Comparison of ENCODE assay signal across 17 mouse cellular contexts in the genomic region with DNA sequence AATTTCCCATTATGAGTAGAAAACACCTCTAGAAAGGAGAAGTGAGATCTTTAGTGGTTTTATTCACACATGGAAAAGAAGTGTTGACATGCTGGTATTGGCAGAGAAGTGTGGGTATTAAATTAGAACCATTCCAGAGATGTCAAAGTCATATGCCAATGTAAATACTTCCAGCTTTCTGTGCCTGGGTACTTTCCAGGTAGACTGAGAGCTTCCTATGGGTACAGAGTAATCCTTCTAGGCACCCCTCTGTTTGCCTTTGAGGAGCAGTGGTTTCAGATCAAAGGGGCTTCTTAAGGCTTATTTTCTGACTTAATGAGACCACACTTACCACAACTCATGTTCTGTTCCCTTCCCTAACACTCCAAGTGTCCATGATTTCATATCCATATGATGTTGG.
"Had no signal": no experiment of that assay in that cellular context is flagged by ENCODE, and none has a peak within 500 bp of the region (broad histone marks: within the 10 kb centered on the region; RNA-seq: fewer than 3 reads in every experiment).

No protein-coding gene starts in this region.

- H3K4me1 ChIP-seq: neural tube, embryonic 13.5 days had no signal

- H3K4me3 ChIP-seq: layer of hippocampus, adult 2 months; midbrain, embryonic 12.5 days; myocyte; neural tube, embryonic 13.5 days had no signal

- H3K27me3 ChIP-seq: midbrain, embryonic 12.5 days; neural tube, embryonic 13.5 days had no signal

- H3K4me2 ChIP-seq: liver, embryonic 11.5 days; lung, embryonic 14.5 days; midbrain, embryonic 12.5 days; neural tube, embryonic 13.5 days had no signal

- H3K9ac ChIP-seq: liver, embryonic 14.5 days; liver, postnatal 0 days; lung, embryonic 14.5 days; midbrain, embryonic 12.5 days; neural tube, embryonic 13.5 days had no signal

- DNase-seq: kidney, adult 2 months; kidney, postnatal 25 days; layer of hippocampus, adult 9-11 months; liver, postnatal 0 days; lung, embryonic 14.5 days; thymus, adult 18-20 months; thymus, postnatal 36 days had no signal

- H3K27ac ChIP-seq: kidney, postnatal 0 days; layer of hippocampus, adult 2 months; liver, embryonic 14.5 days; macrophage; midbrain, embryonic 12.5 days; neural tube, embryonic 13.5 days had no signal

- H3K36me3 ChIP-seq: midbrain, embryonic 12.5 days; neural tube, embryonic 13.5 days had no signal

- H3K9me3 ChIP-seq: midbrain, embryonic 12.5 days; neural tube, embryonic 13.5 days had no signal

- ATAC-seq: liver, postnatal 0 days; lung, postnatal 0 days; midbrain, embryonic 16.5 days had no signal
